Mouse (Mus musculus): ENCODE measurements around the gene Efcab9.

Efcab9 gene

DNA sequence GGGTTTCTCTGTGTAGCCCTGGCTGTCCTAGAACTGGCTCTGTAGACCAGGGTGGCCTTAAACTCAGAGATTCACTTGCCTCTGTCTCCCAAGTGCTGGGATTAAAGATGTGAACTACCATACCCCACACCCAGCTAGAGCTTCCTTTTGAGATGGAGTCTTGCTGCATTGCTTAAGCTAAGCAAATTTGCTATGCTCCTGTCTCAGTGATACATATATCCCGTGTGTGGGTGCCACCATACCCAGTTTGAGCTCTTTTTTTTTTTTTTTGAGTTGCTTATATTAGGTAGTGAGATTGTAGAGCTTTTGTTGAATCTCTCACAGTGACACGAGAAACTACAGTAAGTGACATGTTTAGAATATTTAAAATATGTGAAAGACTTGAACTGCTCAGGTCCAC, 36.6 kb downstream of the Efcab9 start:
- no peak for DNase-seq (ENCODE audit: low spot score)

DNA sequence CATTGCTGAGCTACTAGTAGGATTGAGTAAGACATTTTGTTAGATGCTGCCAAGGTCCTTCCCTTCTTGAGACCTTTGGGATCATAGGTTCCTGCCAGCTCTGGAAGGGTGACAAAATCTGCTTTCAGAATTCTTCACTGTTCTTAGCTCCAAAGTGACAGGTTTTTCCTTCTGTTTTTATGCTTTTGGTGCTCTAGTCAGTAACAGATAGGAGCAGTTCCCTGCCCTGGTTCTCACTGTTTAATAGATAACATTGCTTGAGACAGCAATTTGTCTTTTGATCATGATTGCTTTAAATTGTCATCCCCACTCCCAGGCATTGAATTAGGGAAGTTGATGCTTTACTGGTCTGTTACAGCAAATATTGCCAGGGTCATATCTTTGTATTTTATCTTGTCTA, 38.6 kb downstream of the Efcab9 start:
- no peak for DNase-seq (ENCODE audit: low spot score)

DNA sequence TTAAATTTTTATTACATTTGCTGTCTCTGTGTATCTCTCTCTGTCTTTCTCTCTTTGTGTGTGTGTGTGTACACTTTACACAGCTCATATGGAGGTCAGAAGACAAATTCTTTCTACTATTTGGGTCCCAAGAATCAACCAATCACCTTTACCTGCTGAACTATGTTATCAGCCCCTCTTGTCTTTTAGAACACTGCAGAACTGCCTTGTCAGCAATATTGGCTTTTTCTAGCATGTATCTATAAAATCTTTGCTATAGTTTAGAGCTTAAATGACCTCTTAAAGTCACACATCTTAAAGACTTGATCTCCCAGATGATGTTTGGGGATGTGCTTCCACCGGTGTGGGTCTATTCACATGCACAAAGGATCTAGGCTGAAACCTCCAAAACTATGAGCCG, 40.8 kb downstream of the Efcab9 start:
- DNase-seq (ENCODE audit: low spot score) = no peak

DNA sequence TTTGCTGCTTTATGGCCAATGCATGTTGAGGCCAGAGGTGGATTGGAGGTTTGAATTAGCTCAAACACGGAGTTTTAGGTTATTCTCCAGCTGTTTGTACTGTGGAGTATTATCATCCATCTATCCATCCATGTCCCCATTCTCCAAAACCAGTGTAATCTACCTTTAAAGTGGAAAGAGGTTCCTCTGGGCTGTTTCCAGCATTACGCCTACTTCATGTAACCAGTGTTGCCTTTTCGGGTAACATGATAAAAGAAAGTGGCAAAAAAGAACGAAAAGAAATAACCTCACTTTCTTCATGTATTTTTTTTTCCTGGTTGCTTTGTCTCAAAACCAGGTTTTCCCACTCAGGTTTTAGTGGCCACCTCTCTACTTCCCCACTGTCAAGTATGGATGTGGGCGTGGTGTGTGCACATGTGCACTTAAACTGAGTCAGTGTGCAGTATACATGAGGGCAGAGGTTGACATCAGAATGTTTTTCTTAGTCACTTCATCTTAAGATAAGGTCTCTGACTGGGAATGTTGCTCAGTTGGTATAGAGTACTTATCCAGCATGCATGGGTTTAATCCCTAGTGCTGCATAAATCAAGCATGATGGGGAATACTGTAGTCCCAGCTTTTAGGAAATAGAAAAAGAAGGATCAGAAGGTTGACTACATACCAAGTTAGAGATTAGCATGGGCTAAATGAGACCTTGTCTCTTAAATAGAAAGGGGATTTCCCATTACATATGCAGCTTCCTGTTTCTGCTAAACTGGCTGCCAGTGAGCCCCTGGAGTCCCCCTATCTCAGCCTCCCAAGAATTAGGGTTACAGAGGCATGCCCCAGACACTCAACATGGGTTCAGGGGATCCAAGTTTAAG, 42.8 kb downstream of the Efcab9 start:
- no peak for DNase-seq (ENCODE audit: low spot score)

DNA sequence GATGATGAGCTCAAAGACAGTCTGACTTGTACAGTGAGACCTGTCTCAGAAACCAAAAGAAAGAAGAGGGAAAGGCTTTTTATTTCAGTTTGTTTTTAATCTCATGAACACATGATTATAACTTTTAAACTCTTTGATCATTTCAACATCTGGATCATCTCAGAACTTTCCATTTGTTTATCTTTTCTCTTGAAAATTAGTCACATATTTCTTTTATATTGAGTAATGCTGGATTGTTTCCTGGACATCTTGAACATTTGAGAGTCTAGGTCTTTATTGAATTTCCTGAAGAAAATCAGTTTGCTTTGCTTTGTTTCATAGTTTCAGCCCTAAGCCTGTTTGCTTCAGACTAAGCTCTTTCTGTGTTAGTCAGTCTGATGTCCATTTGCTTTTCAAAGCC, 43.5 kb downstream of the Efcab9 start:
- no peak for DNase-seq (ENCODE audit: low spot score)

DNA sequence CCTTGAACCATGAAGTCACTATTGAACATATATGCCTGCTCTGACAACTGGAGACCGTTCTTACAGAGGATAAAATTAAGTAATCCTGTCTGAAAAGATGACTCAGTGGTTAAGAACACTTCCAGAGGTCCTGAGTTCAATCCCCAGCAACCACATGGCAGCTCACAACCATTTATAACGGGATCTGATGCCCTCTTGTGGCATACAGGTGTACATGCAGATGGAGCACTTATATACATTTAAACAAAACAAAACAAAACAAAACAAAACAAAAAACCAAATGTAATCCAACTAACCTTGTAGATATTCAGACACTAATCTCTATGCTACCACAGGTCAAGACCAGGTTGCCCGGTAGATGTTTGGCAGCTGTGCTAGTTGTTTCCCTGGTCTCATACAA, 44.4 kb downstream of the Efcab9 start:
- DNase-seq (ENCODE audit: low spot score) = no peak

DNA sequence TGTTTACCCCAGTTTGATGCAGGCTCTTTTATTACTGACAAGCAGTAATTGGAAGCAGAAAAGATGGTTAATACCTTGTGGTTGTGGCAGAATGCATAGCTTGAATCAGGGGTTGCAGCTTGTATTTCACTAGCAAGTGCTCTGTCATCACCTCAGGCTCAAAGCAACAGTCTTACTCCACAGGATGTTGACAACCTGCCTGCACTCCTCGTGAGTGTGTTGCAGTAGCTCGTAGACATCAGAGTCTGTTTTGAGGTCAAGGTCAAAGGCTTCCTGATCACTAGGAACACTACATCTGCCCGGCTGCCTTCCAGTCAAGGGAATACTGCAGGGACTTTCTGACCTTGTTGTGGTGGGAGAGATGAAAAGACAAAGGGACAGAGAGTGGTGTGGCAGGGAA, 45.3 kb downstream of the Efcab9 start:
- no peak for DNase-seq (ENCODE audit: low spot score)

DNA sequence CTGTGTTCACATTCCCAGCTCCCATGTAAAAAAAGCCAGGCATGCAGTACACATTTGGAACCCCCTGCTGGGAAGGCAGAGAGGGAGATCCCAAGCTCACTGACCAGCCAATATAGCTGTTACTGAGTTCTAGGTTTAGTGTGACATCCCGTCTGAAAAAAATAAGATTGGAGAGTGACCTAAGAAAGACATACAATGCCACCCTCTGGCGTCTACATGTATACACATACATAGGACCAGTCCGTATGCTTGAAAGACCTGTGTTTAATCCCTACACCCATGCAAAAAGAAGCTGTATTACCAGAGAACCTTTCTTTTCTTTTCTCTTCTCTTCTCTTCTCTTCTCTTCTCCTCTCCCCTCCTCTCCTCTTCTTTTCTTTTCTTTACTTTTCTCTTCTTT, 46.6 kb downstream of the Efcab9 start:
- no peak for DNase-seq (ENCODE audit: low spot score)

DNA sequence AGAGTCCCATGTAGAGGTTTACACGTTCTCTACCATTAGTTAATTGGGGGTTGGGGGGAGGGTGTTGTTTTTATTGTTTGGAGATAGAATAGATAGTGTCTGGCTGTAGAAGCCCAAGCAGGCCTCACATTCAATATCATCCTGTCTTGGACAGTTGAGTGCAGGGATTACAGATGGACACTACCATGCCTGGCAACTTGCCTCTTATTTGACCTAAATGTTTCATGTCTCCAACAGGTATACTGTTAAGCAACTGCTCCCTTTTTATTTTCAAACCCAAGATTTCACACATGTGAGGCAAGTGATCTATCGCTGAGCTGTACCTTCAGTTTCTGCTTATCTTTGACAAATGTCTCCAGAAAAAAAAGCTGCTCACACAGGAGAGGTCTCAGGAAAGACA, 50.4 kb downstream of the Efcab9 start:
- no peak for DNase-seq (ENCODE audit: low spot score)

DNA sequence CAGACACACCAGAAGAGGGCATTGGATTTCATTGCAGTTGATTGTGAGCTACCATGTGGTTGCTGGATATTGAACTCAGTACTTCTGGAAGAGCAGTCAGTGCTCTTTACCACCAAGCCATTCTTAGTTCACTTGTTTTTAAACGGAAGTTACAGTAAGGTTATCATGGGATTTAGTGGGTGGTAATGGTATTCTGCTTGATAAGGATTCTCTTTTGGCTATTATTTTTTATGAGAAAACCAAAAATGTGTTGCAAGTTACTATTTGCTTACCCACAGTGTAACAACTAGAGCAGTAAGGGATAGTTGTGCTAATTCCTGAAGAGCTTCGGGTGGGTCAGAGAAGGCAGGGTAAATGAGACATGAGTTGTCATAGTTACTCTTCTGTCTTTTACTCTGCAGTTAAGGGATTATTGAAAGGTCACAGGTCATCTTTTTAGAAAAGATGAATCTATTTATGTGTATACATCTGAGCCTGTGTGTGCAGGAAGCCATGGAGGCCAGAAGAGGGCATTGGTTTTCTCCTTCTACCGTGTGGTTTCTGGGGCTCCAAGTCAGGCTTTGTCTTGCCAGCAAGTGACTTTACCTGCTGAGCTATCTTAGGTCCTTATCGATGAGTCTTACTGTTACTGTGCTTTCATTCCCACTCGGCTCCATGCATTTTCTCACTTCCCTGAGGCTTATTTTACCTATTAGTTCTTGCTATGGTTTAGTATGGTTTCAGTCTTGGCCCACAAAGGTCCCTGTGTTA, 56.2 kb downstream of the Efcab9 start:
- DNase-seq (ENCODE audit: low spot score) = no peak

DNA sequence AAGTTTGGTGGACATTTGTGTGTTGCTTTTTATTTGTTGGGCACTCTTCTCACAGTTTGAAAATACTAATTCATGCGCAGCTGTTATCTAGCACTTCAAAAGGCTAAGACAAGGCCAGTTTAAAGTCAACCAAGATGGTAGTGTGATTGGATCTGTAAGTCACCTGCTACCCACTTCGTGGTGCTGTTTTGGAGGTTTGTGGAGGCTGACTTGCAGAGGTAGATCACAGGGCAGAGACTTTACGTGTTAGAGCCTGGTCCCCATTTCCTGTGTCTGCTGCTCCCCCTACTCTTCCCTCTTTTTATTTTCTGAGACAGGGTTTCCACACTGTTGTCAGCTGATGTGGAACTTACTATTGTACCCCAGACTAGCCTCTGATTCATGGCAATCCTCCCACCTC, 57.2 kb downstream of the Efcab9 start:
- no peak for DNase-seq (ENCODE audit: low spot score)
